ENCODE assay signal across 17 mouse cellular contexts in genomic region chr2:158845031-158845430, GRCm38 (mm10). TPM values are rescaled to one million over a fixed set of nuclear protein-coding genes. Genes with fewer than 3 reads are reported as not detected.
A peak's percentile ranks its signal among the peaks of the same experiment; 100 is the strongest.
DNase-seq lines count a peak whose midpoint lies in the region; ATAC-seq and TF ChIP-seq lines count a peak whose summit lies in the region.
"Had no signal": no experiment of that assay in that cellular context is flagged by ENCODE, and none has a peak within 500 bp of the region (broad histone marks: within the 10 kb centered on the region; RNA-seq: fewer than 3 reads in every experiment).

No protein-coding gene starts in this region.

- WGBS in forebrain, embryonic 14.5 days: 79% methylated on average over 5 of the region's 5 CpGs
- 66% methylated on average over 5 of the region's 5 CpGs for WGBS in forebrain, embryonic 16.5 days
- 55% methylated on average over 5 of the region's 5 CpGs for WGBS in forebrain, postnatal 0 days
- 88% methylated on average over 5 of the region's 5 CpGs for WGBS in forebrain, embryonic 11.5 days
- whole genome bisulfite sequencing in midbrain, embryonic 15.5 days: 84% methylated on average over 5 of the region's 5 CpGs
- WGBS in midbrain, embryonic 10.5 days: 85% methylated on average over 5 of the region's 5 CpGs

- ATAC-seq in forebrain, embryonic 14.5 days: no peak
- no peak for ATAC-seq in forebrain, embryonic 16.5 days
- ATAC-seq in forebrain, postnatal 0 days: no peak
- no peak for ATAC-seq in forebrain, embryonic 11.5 days (replicated peaks; ENCODE audit: low FRiP score)
- ATAC-seq in midbrain, embryonic 15.5 days (replicated peaks): no peak

- 0 out of 2 replicates have a peak overlapping the region, but pooled peaks have one; percentile 44 for H3K27ac ChIP-seq in forebrain, embryonic 14.5 days (ENCODE audit: low read depth, low read length)
- H3K27ac ChIP-seq in forebrain, embryonic 16.5 days (ENCODE audit: low read length): no peak overlapping the region; the same call in 1 of the 2 replicates
- H3K27ac ChIP-seq in forebrain, postnatal 0 days (ENCODE audit: low read depth, low read length): peak overlapping the region; percentile 45; the same call in 1 of the 2 replicates
- H3K27ac ChIP-seq in forebrain, embryonic 11.5 days (ENCODE audit: low read depth, low read length): no peak overlapping the region
- 0 out of 2 replicates have a peak overlapping the region, but pooled peaks have one; percentile 5 for H3K27ac ChIP-seq in midbrain, embryonic 15.5 days
- H3K27ac ChIP-seq in midbrain, embryonic 10.5 days (replicated peaks): no peak overlapping the region
- H3K27ac ChIP-seq: embryonic facial prominence, embryonic 10.5 days; embryonic facial prominence, embryonic 12.5 days had no signal

- peaks cover 27% of the 10 kb centered on the region for H3K36me3 ChIP-seq in forebrain, embryonic 14.5 days (ENCODE audit: control insufficient read depth, insufficient read depth, low read length)
- peaks cover 3% of the 10 kb centered on the region; the same call in 1 of the 2 replicates for H3K36me3 ChIP-seq in forebrain, embryonic 16.5 days (ENCODE audit: control insufficient read depth, insufficient read depth)
- H3K36me3 ChIP-seq in forebrain, postnatal 0 days (ENCODE audit: insufficient read depth): peaks cover 28% of the 10 kb centered on the region
- H3K36me3 ChIP-seq in forebrain, embryonic 11.5 days (ENCODE audit: control insufficient read depth, insufficient read depth, low read length): no peaks in the 10 kb centered on the region; the same call in 1 of the 2 replicates
- peaks cover 5% of the 10 kb centered on the region for H3K36me3 ChIP-seq in midbrain, embryonic 15.5 days (replicated peaks)
- peaks cover 74% of the 10 kb centered on the region for H3K36me3 ChIP-seq in midbrain, embryonic 10.5 days

- H3K9me3 ChIP-seq in forebrain, embryonic 14.5 days (replicated peaks; ENCODE audit: control insufficient read depth, low read length): no peaks in the 10 kb centered on the region
- no peaks in the 10 kb centered on the region for H3K9me3 ChIP-seq in forebrain, embryonic 16.5 days (ENCODE audit: control insufficient read depth, low read length)
- no peaks in the 10 kb centered on the region for H3K9me3 ChIP-seq in forebrain, postnatal 0 days (ENCODE audit: low read length)
- no peaks in the 10 kb centered on the region for H3K9me3 ChIP-seq in forebrain, embryonic 11.5 days (ENCODE audit: control insufficient read depth, low read length)
- H3K9me3 ChIP-seq in midbrain, embryonic 15.5 days: no peaks in the 10 kb centered on the region
- H3K9me3 ChIP-seq in midbrain, embryonic 10.5 days (replicated peaks): no peaks in the 10 kb centered on the region
- H3K9me3 ChIP-seq: embryonic facial prominence, embryonic 10.5 days; embryonic facial prominence, embryonic 12.5 days had no signal

- H3K4me2 ChIP-seq in forebrain, embryonic 14.5 days (ENCODE audit: low read length): no peak overlapping the region
- H3K4me2 ChIP-seq in forebrain, embryonic 16.5 days (ENCODE audit: low read length): no peak overlapping the region
- H3K4me2 ChIP-seq in forebrain, postnatal 0 days (ENCODE audit: low read depth): no peak overlapping the region
- H3K4me2 ChIP-seq in forebrain, embryonic 11.5 days (ENCODE audit: low read depth, low read length, severe bottlenecking): no peak overlapping the region
- H3K4me2 ChIP-seq in midbrain, embryonic 15.5 days: no peak overlapping the region
- H3K4me2 ChIP-seq: embryonic facial prominence, embryonic 12.5 days had no signal

- peak; percentile 21 for DNase-seq in forebrain, embryonic 14.5 days (ENCODE audit: low spot score)
- no peak for DNase-seq in forebrain, postnatal 0 days
- no peak for DNase-seq in forebrain, embryonic 11.5 days (ENCODE audit: low spot score)
- no peak for DNase-seq in midbrain, embryonic 10.5 days (ENCODE audit: low spot score)
- DNase-seq in adrenal gland, adult 18-20 months (ENCODE audit: low spot score in 2 of 2): no peak
- DNase-seq: adrenal gland, adult 8-10 months; adrenal gland, postnatal 14 days; adrenal gland, postnatal 36 days; cerebellum, adult 11-12 months; cerebellum, adult 2 months; cerebellum, adult 9-10 months; cerebellum, postnatal 10 days; cerebellum, postnatal 25 days had no signal

- no peak overlapping the region for H3K9ac ChIP-seq in forebrain, embryonic 14.5 days (ENCODE audit: low read length)
- H3K9ac ChIP-seq in forebrain, embryonic 16.5 days (replicated peaks; ENCODE audit: low read depth, low read length): no peak overlapping the region
- no peak overlapping the region for H3K9ac ChIP-seq in forebrain, postnatal 0 days
- no peak overlapping the region for H3K9ac ChIP-seq in forebrain, embryonic 11.5 days (ENCODE audit: low read length)
- H3K9ac ChIP-seq in midbrain, embryonic 15.5 days: no peak overlapping the region
- H3K9ac ChIP-seq: embryonic facial prominence, embryonic 12.5 days had no signal

- H3K4me3 ChIP-seq in forebrain, embryonic 14.5 days (ENCODE audit: low read depth, low read length): no peak overlapping the region
- no peak overlapping the region for H3K4me3 ChIP-seq in forebrain, embryonic 16.5 days (replicated peaks; ENCODE audit: low read length)
- no peak overlapping the region for H3K4me3 ChIP-seq in forebrain, postnatal 0 days (ENCODE audit: low read depth, low read length)
- no peak overlapping the region for H3K4me3 ChIP-seq in forebrain, embryonic 11.5 days (ENCODE audit: low read depth, low read length)
- no peak overlapping the region for H3K4me3 ChIP-seq in midbrain, embryonic 15.5 days
- H3K4me3 ChIP-seq in midbrain, embryonic 10.5 days: no peak overlapping the region
- H3K4me3 ChIP-seq: embryonic facial prominence, embryonic 10.5 days; embryonic facial prominence, embryonic 12.5 days had no signal

- H3K27me3 ChIP-seq in forebrain, embryonic 14.5 days (replicated peaks; ENCODE audit: control insufficient read depth, insufficient read depth, low read length): no peaks in the 10 kb centered on the region
- H3K27me3 ChIP-seq in forebrain, embryonic 16.5 days (replicated peaks; ENCODE audit: control insufficient read depth, insufficient read depth, low read length): no peaks in the 10 kb centered on the region
- H3K27me3 ChIP-seq in forebrain, postnatal 0 days (ENCODE audit: insufficient read depth, low read length): no peaks in the 10 kb centered on the region
- no peaks in the 10 kb centered on the region for H3K27me3 ChIP-seq in forebrain, embryonic 11.5 days (ENCODE audit: control insufficient read depth, insufficient read depth, low read length)
- H3K27me3 ChIP-seq in midbrain, embryonic 15.5 days (replicated peaks): no peaks in the 10 kb centered on the region
- no peaks in the 10 kb centered on the region for H3K27me3 ChIP-seq in midbrain, embryonic 10.5 days (ENCODE audit: low read depth, poor library complexity, severe bottlenecking)
- H3K27me3 ChIP-seq: embryonic facial prominence, embryonic 12.5 days had no signal

- peaks cover 4% of the 10 kb centered on the region; the same call in 1 of the 2 replicates for H3K4me1 ChIP-seq in forebrain, embryonic 14.5 days (ENCODE audit: control insufficient read depth, insufficient read depth, low read length)
- peaks cover 23% of the 10 kb centered on the region for H3K4me1 ChIP-seq in forebrain, embryonic 16.5 days (replicated peaks; ENCODE audit: control insufficient read depth, insufficient read depth, low read length)
- no peaks in the 10 kb centered on the region for H3K4me1 ChIP-seq in forebrain, postnatal 0 days (ENCODE audit: insufficient read depth)
- H3K4me1 ChIP-seq in forebrain, embryonic 11.5 days (replicated peaks; ENCODE audit: control insufficient read depth, insufficient read depth, low read length): no peaks in the 10 kb centered on the region
- H3K4me1 ChIP-seq in midbrain, embryonic 15.5 days: peaks cover 8% of the 10 kb centered on the region; the same call in 1 of the 2 replicates
- peaks cover 2% of the 10 kb centered on the region; the same call in 1 of the 2 replicates for H3K4me1 ChIP-seq in midbrain, embryonic 10.5 days

- TF ChIP-seq CTCF in forebrain, postnatal 0 days (IDR thresholded peaks at IDR 0.05; ENCODE audit: low read depth): no peak

RNA-seq across cellular contexts. Expression of gene Dhx35, which starts 50.4 kb away (rescaled TPM):
- polyA plus RNA-seq in forebrain, embryonic 14.5 days (2014; fragmentation: Nextera tagmentation; extraction: Ambion mirVana): 15.6 and 16.1 TPM in 2 replicates
- polyA plus RNA-seq in forebrain, embryonic 16.5 days (2015; fragmentation: Nextera tagmentation; extraction: Ambion mirVana): 16.5 and 17.7 TPM in 2 replicates
- total RNA-seq in forebrain, postnatal 0 days (2014; rRNA removed): 26.2 and 29.2 TPM in 2 replicates
- 9.9 and 11.8 TPM in 2 replicates for polyA plus RNA-seq in forebrain, postnatal 0 days (2015; fragmentation: Nextera tagmentation; extraction: Ambion mirVana)
- 20.4 and 26.1 TPM in 2 replicates for polyA plus RNA-seq in forebrain, embryonic 11.5 days (2014; fragmentation: Nextera tagmentation; extraction: Ambion mirVana)
- polyA plus RNA-seq in midbrain, embryonic 15.5 days (2015; fragmentation: Nextera tagmentation; extraction: Ambion mirVana): 14.3 and 14.6 TPM in 2 replicates
- polyA plus RNA-seq in midbrain, embryonic 10.5 days (2016; fragmentation: Nextera tagmentation; extraction: Ambion mirVana): 17.7 and 19.6 TPM in 2 replicates
- 10 to 100 TPM in 1 of 2 experiments, 1 to 10 TPM in 1; 9.7 to 11.1 TPM for total RNA-seq in adrenal gland, adult 18-20 months (2021)

Comparison
In these comparisons a context has a peak if more than half of its experiments do, and no peak if none do; other contexts are left out.
1. H3K27ac ChIP-seq: peak in forebrain, embryonic 14.5 days (single experiment), forebrain, postnatal 0 days (single experiment) and midbrain, embryonic 15.5 days (single experiment); none in forebrain, embryonic 16.5 days (single experiment), forebrain, embryonic 11.5 days (single experiment) and midbrain, embryonic 10.5 days (single experiment).